Mouse (Mus musculus): ENCODE measurements around the gene Gm4981.
"Not testable (repeated sequence)": the region's sequence is repeated elsewhere in the genome, so short reads cannot be mapped to it uniquely, and the experiment has no call there.

Gene Gm4981

DNA sequence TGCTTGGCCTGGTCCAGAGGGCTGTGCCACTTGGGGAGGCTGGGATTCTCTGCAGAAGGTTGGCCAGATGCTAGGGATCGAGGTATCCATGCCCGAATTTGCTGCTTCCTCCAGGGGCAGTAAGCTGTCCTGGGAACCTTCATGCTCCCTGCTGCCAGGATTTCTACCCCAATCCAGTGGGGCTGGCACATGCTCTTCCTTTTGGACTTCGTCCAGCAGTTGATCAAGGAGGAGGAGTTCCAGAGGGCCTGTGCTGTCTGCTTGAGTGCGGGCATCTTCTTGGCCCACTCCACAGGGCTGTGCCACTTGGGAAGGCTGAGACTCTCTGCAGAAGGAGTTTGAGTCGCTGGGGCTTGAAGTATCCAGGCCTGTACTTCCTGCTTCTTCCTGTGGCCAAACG, 13.3 kb downstream of the Gm4981 start:
- DNase-seq (ENCODE audit: low read depth, low spot score): not testable (repeated sequence)

DNA sequence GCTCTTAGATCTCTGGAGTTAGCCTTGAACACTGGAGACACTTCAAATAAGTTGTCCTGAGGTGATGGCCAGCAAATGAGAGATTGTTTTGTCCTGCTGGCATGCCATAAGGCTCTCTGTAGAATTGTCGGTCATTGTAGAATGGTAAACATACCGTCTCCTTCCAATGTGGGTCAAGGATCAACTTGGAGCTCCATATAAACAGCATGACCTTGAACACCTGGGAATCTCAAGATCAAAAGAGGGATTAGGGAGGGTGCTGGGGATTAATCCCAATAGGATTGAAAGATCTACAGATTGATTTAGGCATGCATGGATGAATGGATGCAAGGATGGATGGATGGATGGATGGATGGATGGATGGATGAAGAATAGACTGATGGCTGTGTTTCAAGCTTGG, 14.9 kb downstream of the Gm4981 start:
- not testable (repeated sequence) for DNase-seq (ENCODE audit: low read depth, low spot score)

GRCm38 (mm10) chr10:58220726-58221125, 15.8 kb downstream of the Gm4981 start:
- DNase-seq (ENCODE audit: low read depth, low spot score): no peak

DNA sequence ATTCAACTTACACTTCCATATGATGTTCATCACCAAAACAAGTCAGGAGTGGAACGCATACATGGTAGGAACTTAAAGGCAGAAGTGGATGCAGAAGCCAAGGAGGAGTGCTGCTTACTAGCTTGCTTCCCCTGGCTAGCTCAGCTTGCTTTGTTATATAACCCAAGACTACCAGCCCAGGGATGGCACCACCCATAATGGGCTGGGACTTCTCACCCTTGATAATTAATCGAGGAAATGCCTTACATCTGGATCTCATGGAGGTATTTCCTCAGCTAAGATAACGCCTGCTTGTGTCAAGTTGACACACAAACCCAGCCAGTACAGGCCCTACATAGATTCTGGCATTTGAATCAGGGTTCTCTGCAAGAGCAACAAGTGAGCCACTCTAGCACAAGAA, 19.1 kb downstream of the Gm4981 start:
- no peak for DNase-seq (ENCODE audit: low read depth, low spot score)

- no peak for DNase-seq (ENCODE audit: low read depth, low spot score)
These were observed 21.1 kb downstream of the Gm4981 start for GRCm38 (mm10) chr10:58215353-58215752.

DNA sequence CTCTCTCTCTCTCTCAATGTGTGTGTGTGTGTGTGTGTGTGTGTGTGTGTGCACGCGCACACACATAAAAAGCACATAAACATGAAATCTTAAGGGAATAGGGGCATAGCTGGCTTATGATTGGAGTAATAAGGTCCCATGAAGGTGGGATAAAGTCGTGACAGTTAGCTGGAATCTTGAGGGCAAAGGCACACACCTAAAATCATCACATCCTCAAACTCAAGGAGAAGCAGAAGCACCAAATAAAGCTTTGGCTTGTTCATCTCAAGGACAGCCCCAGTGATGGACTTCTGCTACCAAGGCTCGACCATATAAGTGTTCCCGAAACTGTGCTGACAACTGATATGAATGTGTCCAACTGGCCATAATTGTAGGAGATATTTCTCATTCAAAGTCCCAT, 21.6 kb downstream of the Gm4981 start:
- DNase-seq (ENCODE audit: low read depth, low spot score): no peak

- no peak for DNase-seq (ENCODE audit: low read depth, low spot score)
These were observed 22.0 kb downstream of the Gm4981 start for GRCm38 (mm10) chr10:58214497-58214896.

- no peak for DNase-seq (ENCODE audit: low read depth, low spot score)
These were observed 24.3 kb downstream of the Gm4981 start for GRCm38 (mm10) chr10:58212230-58212629.

DNA sequence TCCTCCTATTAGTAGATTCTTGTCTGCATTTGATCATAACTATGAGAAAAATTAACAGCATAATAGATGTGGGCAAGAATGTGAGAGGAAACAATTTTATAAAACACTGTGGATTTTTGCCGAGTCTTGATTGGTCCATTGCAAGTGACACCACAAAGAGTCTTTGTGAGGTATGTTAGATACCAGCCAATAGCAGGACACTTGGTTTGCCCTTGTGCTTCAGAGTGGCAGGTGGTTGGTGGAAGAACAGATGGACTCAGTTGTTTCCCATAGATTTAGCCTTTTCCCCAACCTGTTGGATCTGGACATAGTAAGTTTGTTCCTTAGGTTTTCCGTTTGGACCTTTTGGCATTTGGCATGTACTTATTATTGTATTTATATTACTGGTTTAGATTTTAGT, 25.3 kb downstream of the Gm4981 start:
- DNase-seq (ENCODE audit: low read depth, low spot score): no peak

DNA sequence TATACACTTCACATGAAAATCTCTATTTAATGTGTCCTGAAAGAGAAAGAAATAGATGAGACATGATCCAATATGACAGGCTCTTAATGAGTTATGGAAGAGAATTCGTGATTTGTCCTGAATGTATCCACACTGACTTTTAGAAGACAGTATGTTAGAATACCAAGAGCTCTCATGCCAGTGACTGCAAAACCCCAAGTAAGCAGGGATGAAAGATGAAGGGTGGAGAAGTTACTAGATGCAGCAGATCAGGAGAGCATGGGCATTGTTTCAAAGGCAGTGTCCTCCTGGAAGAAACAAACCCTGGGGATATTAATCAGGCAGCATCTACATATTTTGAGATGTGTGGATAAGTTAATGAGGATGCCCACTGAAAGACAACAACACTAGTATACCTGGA, 26.0 kb downstream of the Gm4981 start:
- no peak for DNase-seq (ENCODE audit: low read depth, low spot score)

DNA sequence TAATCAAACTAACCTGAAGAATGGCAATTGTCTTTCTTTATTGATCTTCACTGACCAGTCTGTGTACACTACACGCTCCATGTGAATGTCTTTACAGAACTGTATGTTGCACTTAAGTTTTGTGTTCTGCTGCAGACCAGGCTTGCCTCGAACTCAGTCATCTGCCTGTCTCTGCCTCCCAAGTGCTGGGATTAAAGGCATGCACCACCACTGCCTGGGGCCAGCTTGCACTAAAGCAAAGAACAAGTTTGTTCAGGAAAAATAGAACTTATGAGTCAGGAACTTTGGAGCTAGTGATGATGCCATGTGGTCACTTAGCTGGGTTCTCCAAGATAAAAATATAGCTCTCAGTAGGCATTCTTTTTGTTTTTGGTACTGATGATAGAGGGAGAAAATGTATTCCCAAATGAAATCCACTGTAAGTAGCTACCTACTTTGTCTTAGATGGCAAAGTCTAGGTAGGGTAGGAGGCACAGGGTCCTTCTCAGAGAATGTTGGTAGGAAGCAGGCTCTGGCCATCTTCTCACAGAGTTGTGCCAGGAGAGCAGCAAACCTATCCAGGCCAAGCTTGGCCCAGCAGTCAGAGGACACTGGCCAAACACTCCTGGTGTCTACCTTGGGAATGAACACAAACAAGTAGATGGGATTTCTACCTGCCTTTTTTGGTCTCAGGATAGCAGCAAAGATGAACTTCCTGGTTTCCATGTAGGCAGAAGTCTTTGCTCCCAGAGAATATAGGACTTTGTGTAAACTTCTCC, 26.6 kb downstream of the Gm4981 start:
- no peak for DNase-seq (ENCODE audit: low read depth, low spot score)

DNA sequence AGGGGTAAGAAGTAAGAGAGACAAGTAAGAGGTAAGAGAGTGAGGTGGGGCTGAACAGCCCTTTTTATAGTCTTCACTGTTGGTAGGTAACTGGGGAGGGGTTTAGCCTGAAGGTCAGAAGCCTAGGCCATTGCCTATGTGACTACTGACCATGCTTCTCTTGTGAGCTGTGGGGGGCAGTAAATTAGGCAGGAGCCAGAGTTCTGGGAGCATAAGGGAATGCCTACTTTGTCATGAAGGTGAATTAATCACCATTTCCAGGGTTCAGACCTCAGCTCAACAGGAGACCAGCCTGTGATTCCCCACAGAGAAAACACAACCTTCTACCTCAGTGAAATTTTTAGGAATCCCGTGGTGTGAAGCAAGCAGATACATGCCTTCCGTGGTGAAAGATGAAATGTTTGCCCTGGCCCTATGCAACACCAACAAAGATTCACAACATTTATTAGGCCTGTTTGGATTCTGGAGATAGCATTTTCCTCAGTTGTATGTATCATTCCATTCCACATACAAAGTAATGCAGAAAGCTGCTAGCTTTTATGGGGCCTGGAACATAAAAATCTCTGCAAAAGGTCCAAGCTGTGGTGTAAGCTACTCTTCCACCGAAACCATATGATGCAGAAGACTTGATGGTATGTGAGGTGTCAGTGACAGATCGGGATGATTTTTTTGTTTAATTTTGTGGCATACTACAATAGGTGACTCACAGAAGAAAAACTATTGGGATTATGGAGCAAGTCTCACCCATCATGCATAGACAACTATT, 29.7 kb downstream of the Gm4981 start:
- DNase-seq (ENCODE audit: low read depth, low spot score): no peak

DNA sequence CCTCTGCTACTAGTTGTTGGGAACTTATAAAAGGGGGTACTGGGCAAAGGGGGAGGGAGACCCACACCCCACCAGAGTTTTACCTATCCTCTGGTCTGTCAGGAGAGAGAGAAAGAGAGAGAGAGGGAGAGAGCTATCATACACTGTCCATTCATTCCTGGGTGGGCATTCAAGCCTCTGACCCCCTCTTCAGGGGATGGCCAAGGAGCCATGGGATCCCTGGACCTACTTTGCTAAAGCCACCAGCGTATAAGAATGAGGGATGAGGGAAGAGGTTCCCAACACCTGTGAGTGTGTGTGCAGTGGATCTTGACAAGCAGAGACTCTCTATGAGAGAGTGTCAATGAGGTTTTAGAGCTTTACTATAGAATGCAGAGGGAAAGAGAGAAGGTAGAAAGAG, 30.5 kb downstream of the Gm4981 start:
- DNase-seq (ENCODE audit: low read depth, low spot score): no peak
